Mouse (Mus musculus) thymus, adult 2 months (tissue): Measurements from ENCODE around the gene Inpp5f.

Experiments
- CTCF ChIP-seq: fragments of 200-500 bp; IDR thresholded peaks from 2 replicates; pipeline ENCODE4 v1.5.1; 2012; ENCODE audit warnings: mild to moderate bottlenecking, control low read depth, low read length, moderate library complexity, borderline replicate concordance; ENCODE audit not compliant: control insufficient read depth, poor library complexity, insufficient read depth; ENCODE audit errors: extremely low read depth
- POLR2A ChIP-seq: fragments of 200-500 bp; IDR thresholded peaks from 2 replicates; pipeline ENCODE4 v1.6.1; 2012; ENCODE audit warnings: mild to moderate bottlenecking, low read length, control low read depth, moderate library complexity; ENCODE audit not compliant: control insufficient read depth, poor library complexity, insufficient read depth; ENCODE audit errors: extremely low read depth

- TF ChIP-seq POLR2A: no peak
- TF ChIP-seq CTCF: no peak
These were observed 31.3 kb downstream of the Inpp5f start for GRCm38 (mm10) chr7:128642386-128642785.
